Mouse (Mus musculus): ENCODE measurements around the gene Rarg.

DNA sequence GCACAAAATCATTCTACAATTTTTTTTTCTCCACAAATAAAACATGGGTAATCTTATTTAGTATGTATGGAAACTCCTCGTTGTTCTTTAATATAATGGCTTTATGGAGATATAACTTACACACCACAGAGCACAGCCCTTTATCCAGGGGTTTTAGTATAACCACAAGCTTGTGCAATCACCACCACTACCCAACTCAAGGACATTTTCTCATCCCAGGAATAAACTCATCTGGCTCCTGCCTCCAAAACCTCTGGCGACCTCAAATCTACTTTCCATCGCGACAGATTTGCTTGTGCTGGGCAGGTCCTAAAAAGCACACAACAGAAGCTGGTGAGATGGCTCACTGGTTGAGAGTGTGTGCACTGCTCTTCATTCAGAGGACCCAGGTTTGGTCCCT, 63.7 kb downstream of the Rarg start:
- TF ChIP-seq CHD2 (IDR thresholded peaks at IDR 0.05; ENCODE audit: low read depth, low read length): no peak
- no peak for TF ChIP-seq HCFC1 (IDR thresholded peaks at IDR 0.05; ENCODE audit: borderline replicate concordance, insufficient read depth, low read length)
- TF ChIP-seq ZNF384 (IDR thresholded peaks at IDR 0.05; ENCODE audit: low read depth, low read length): no peak
- TF ChIP-seq MAFK (IDR thresholded peaks at IDR 0.05; ENCODE audit: insufficient read depth, low read depth, low read length): no peak

All from ES-E14 (cell line).